Mouse (Mus musculus) heart, postnatal 0 days (tissue): ENCODE data around the gene Scyl1.

ENCODE experiments used
- CTCF ChIP-seq: IDR thresholded peaks from 2 replicates; pipeline ENCODE4 v1.5.1; 2016; ENCODE audit warnings: antibody characterized with exemption, control low read depth, low read depth
- EP300 ChIP-seq: IDR thresholded peaks from 2 replicates; pipeline ENCODE4 v1.6.1; 2016; ENCODE audit warnings: antibody characterized with exemption, low read depth

- TF ChIP-seq CTCF (no peak), EP300 (no peak)
Measured at GRCm38 (mm10) chr19:5746907-5747363, 24.3 kb downstream of the Scyl1 start.
